Mouse (Mus musculus): ENCODE results near the gene Kmt5b. TPM values are rescaled to one million over a fixed set of nuclear protein-coding genes. Genes with fewer than 3 reads are reported as not detected.

Gene Kmt5b
- polyA plus RNA-seq, 1 experiment from 2014 or later, result 6.2 TPM

DNA sequence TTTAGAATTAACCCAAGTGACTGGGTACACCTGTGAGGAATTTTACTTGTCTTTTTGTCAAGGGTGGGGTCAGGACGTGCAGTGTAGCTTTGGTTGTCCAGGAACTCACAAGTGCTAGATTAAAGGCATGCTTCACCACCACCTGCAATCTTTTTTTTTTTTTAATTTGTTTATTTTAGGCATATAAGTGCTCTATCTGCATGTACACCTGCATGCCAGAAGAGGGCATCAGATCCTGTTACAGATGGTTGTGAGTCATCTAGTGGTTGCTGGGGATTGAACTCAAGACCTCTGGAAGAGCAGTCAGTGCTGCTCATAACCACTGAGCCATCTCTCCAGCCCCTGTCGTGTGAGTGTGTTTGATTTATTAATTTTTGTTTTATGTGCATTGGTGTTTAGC lies 38.3 kb upstream of the Kmt5b start:
- Histone ChIP-seq H3K9ac (replicated peaks) (no peak overlapping the region), H3K9me3 (ENCODE audit: low read length) (peaks cover under 1% of the 10 kb centered on the region; the same call in 1 of the 2 replicates), H3K4me1 (ENCODE audit: insufficient read depth) (no peaks in the 10 kb centered on the region), H3K4me2 (ENCODE audit: low read depth, low read length) (no peak overlapping the region), H3K36me3 (replicated peaks; ENCODE audit: insufficient read depth, low read length) (no peaks in the 10 kb centered on the region), H3K27me3 (ENCODE audit: insufficient read depth, low read length) (no peaks in the 10 kb centered on the region), H3K27ac (ENCODE audit: low read depth) (no peak overlapping the region), H3K4me3 (ENCODE audit: low read depth, low read length) (no peak overlapping the region)
- TF ChIP-seq CTCF (IDR thresholded peaks at IDR 0.05; ENCODE audit: low read depth) (peak; percentile 12; the same call in 1 of the 2 replicates), EP300 (IDR thresholded peaks at IDR 0.05; ENCODE audit: low read depth) (no peak)
- 69% methylated on average over 2 of the region's 2 CpGs for WGBS (ENCODE audit: insufficient replicate concordance)
- no peak for ATAC-seq
- DNase-seq, result no peak

DNA sequence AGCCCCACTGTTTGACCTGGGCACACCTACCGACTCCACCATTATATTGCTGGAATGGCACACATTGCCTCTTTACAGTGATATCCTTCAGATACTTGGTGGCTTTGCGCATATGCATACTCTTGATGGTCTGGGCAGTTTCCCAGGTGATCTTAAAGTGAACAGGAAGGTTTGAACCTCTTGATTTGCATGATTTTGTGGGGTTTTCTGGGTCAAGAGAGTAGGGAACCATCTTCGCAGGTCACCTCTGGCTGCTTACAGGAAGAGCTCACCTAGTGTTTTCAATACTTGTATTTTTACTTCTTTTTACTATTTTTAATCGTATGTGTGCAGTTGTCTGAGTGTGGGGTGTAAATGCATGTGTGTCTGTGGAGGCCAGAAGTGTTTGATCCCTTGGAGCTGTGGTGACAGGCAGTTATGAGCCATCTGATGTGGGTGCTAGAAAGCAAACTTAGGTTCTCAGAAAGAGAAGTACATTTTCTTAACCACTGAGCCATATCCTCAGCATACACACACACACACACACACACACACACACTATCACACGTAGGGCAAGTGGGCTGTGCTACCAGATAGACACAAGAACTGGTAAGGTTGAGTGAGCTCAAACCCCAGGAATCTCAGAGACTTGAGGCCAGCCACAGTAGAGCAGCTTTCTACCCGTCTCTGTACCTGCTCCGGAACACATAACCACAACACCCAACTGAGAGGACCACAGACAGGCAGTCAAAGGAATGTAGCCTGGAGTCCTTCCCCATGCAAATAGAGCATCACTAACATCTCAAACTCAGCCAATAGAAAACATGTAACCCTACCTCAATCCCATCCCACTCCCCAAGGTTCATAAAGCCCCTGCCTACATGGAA lies 36.2 kb upstream of the Kmt5b start:
- H3K4me1 ChIP-seq (ENCODE audit: insufficient read depth), result no peaks in the 10 kb centered on the region
- no peak for DNase-seq
- TF ChIP-seq CTCF (IDR thresholded peaks at IDR 0.05; ENCODE audit: low read depth) (no peak), EP300 (IDR thresholded peaks at IDR 0.05; ENCODE audit: low read depth) (no peak)
- H3K9me3 ChIP-seq (ENCODE audit: low read length), result no peaks in the 10 kb centered on the region
- no peak overlapping the region for H3K27ac ChIP-seq (ENCODE audit: low read depth)
- no peak overlapping the region for H3K9ac ChIP-seq (replicated peaks)
- H3K36me3 ChIP-seq (replicated peaks; ENCODE audit: insufficient read depth, low read length), result no peaks in the 10 kb centered on the region
- no peak for ATAC-seq
- no peaks in the 10 kb centered on the region for H3K27me3 ChIP-seq (ENCODE audit: insufficient read depth, low read length)
- no peak overlapping the region for H3K4me3 ChIP-seq (ENCODE audit: low read depth, low read length)
- WGBS (ENCODE audit: insufficient replicate concordance), result 57% methylated on average over 7 of the region's 7 CpGs
- no peak overlapping the region for H3K4me2 ChIP-seq (ENCODE audit: low read depth, low read length)

DNA sequence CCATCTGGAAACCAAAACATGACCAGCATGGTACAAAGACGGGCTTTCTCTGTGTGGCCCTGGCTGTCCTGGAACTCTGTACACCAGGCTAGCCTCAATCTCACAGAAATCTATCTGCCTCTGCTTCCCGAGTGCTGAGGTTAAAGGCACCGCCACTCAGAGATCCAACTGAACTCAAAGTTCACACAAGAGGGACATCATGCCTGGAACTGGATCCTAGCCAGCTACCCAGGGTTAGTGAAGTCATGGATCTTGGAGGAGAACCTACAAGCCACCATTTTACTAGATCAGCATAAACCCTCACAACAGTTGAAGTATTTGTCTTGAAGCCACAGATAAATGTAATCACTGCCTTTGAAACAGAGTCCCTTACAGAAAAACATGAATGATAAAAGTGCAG lies 31.2 kb upstream of the Kmt5b start:
- Histone ChIP-seq H3K36me3 (replicated peaks; ENCODE audit: insufficient read depth, low read length) (no peaks in the 10 kb centered on the region), H3K4me2 (ENCODE audit: low read depth, low read length) (no peak overlapping the region), H3K27me3 (ENCODE audit: insufficient read depth, low read length) (no peaks in the 10 kb centered on the region), H3K4me1 (ENCODE audit: insufficient read depth) (no peaks in the 10 kb centered on the region), H3K9me3 (ENCODE audit: low read length) (no peaks in the 10 kb centered on the region), H3K27ac (ENCODE audit: low read depth) (no peak overlapping the region), H3K9ac (replicated peaks) (no peak overlapping the region), H3K4me3 (ENCODE audit: low read depth, low read length) (no peak overlapping the region)
- ATAC-seq (no peak), DNase-seq (no peak)
- WGBS (ENCODE audit: insufficient replicate concordance), result 76% methylated on average over 3 of the region's 3 CpGs
- TF ChIP-seq CTCF (IDR thresholded peaks at IDR 0.05; ENCODE audit: low read depth) (no peak), EP300 (IDR thresholded peaks at IDR 0.05; ENCODE audit: low read depth) (no peak)

- Histone ChIP-seq H3K36me3 (replicated peaks; ENCODE audit: insufficient read depth, low read length) (no peaks in the 10 kb centered on the region), H3K27ac (ENCODE audit: low read depth) (no peak overlapping the region), H3K4me2 (ENCODE audit: low read depth, low read length) (no peak overlapping the region), H3K9me3 (ENCODE audit: low read length) (no peaks in the 10 kb centered on the region), H3K4me1 (ENCODE audit: insufficient read depth) (peaks cover 4% of the 10 kb centered on the region; the same call in 1 of the 2 replicates), H3K4me3 (ENCODE audit: low read depth, low read length) (no peak overlapping the region), H3K9ac (replicated peaks) (no peak overlapping the region), H3K27me3 (ENCODE audit: insufficient read depth, low read length) (no peaks in the 10 kb centered on the region)
- DNase-seq, result no peak
- 82% methylated on average over 7 of the region's 7 CpGs for WGBS (ENCODE audit: insufficient replicate concordance)
- no peak for TF ChIP-seq EP300 (IDR thresholded peaks at IDR 0.05; ENCODE audit: low read depth)
- ATAC-seq, result no peak
Measured at GRCm38 (mm10) chr19:3739650-3740049, 27.6 kb upstream of the Kmt5b start.

- Histone ChIP-seq H3K9ac (replicated peaks) (no peak overlapping the region), H3K27me3 (ENCODE audit: insufficient read depth, low read length) (no peaks in the 10 kb centered on the region), H3K27ac (ENCODE audit: low read depth) (no peak overlapping the region), H3K4me1 (ENCODE audit: insufficient read depth) (peaks cover 4% of the 10 kb centered on the region; the same call in 1 of the 2 replicates), H3K4me3 (ENCODE audit: low read depth, low read length) (no peak overlapping the region), H3K36me3 (replicated peaks; ENCODE audit: insufficient read depth, low read length) (no peaks in the 10 kb centered on the region), H3K4me2 (ENCODE audit: low read depth, low read length) (no peak overlapping the region), H3K9me3 (ENCODE audit: low read length) (no peaks in the 10 kb centered on the region; the same call in 1 of the 2 replicates)
- DNase-seq (no peak), ATAC-seq (no peak)
- no peak for TF ChIP-seq EP300 (IDR thresholded peaks at IDR 0.05; ENCODE audit: low read depth)
- TF ChIP-seq CTCF (IDR thresholded peaks at IDR 0.05; ENCODE audit: low read depth), result no peak
- 72% methylated on average over 4 of the region's 4 CpGs for WGBS (ENCODE audit: insufficient replicate concordance)
Measured at GRCm38 (mm10) chr19:3742716-3743115, 24.5 kb upstream of the Kmt5b start.

GRCm38 (mm10) chr19:3743362-3743761 lies 23.9 kb upstream of the Kmt5b start:
- Histone ChIP-seq H3K4me1 (ENCODE audit: insufficient read depth) (peaks cover 4% of the 10 kb centered on the region; the same call in 1 of the 2 replicates), H3K27me3 (ENCODE audit: insufficient read depth, low read length) (no peaks in the 10 kb centered on the region), H3K4me2 (ENCODE audit: low read depth, low read length) (no peak overlapping the region), H3K9me3 (ENCODE audit: low read length) (no peaks in the 10 kb centered on the region; the same call in 1 of the 2 replicates), H3K36me3 (replicated peaks; ENCODE audit: insufficient read depth, low read length) (no peaks in the 10 kb centered on the region), H3K9ac (replicated peaks) (no peak overlapping the region), H3K27ac (ENCODE audit: low read depth) (no peak overlapping the region), H3K4me3 (ENCODE audit: low read depth, low read length) (no peak overlapping the region)
- 77% methylated on average over 7 of the region's 7 CpGs for WGBS (ENCODE audit: insufficient replicate concordance)
- ATAC-seq (no peak), DNase-seq (no peak)
- no peak for TF ChIP-seq CTCF (IDR thresholded peaks at IDR 0.05; ENCODE audit: low read depth)
- TF ChIP-seq EP300 (IDR thresholded peaks at IDR 0.05; ENCODE audit: low read depth), result no peak

All from liver, postnatal 0 days (tissue).